Mouse (Mus musculus) left cerebral cortex, postnatal 14 days (tissue): ENCODE data around the gene Tmem39b. TPM values are rescaled to one million over a fixed set of nuclear protein-coding genes. Genes with fewer than 3 reads are reported as not detected.
"Not testable (repeated sequence)": the region's sequence is repeated elsewhere in the genome, so short reads cannot be mapped to it uniquely, and the experiment has no call there.

ENCODE experiments used
- DNase-seq, 2 experiments: peaks; one replicate each; pipeline ENCODE4 v3.0.0; 2021 to 2022; ENCODE audit warnings: low spot score in 2 of 2, mixed read lengths in 1 of 2
- intact Hi-C: fragments of 180-260 bp; cut with DNase I; formaldehyde crosslinking; loops from one replicate; pipeline ENCODE4 v1.15.1; 2025
- long read RNA-seq, 2 experiments: library from polyadenylated mRNA; stranded (forward); transcript quantifications; one replicate each; pipeline ENCODE4 v2.0.0; 2021
- total RNA-seq, 2 experiments: library from RNA; stranded (reverse); gene quantifications; 2 replicates each; pipeline ENCODE4 v1.2.3; 2021

Tmem39b gene
- total RNA-seq, result 10 to 100 TPM; 12.6 to 15.3 TPM
- long read RNA-seq, experiment 1, partial matches to known transcripts, result 0 of 1 reads
- long read RNA-seq, experiment 1, other reads (novel, unspliced or antisense), result 0 of 1 reads
- long read RNA-seq, experiment 2, partial matches to known transcripts, result 1 of 2 reads
- long read RNA-seq, experiment 2, other reads (novel, unspliced or antisense), result 0 of 2 reads

DNA sequence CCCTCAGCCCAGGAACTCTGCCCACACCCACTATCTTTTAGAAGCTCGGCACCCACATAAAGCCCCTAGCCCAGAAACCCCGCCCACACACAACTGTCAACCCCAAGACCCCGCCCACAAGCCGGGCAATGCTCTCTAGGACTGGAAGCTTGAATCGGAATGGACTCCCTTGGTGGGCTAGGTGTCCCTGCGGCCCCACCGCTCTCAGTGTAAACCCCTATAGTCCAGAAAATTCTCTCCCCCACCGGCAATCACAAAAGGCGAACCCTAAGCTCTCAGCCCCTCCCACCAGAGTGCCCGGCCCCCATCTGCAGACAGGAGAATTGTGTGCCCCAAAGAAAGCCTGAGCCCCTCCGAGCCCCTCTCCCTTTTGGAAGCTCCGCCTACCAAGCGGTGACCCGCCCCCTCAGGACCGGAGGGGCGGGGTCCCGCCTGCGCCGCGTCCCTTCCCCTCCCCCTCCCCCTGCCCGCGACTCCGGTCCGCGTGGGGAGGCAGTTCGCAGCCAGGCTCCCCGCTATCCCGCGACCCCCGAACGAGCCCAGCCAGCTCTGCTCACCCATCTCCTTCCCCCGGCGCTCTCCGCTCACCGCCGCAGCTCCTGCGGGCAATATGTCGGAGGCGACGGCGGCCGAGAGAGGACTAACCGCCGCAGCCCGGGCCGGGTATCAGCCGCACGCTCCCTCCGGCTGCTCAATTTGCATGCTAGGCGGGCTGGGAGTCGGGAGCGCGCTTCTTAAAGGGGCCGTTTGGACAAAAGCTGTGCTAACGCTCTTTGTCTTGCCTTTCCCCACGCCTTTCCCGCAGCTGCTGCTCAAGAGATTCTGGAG is at the start of gene Tmem39b:
Gene Tmem39b (minus strand): TSS at position 681 of the 828 bp plus-strand sequence.
- DNase-seq, result peak; percentile 89 to 91
- intact Hi-C loops, result loop anchor here (2.0 kb wide), 1 partner anchor 24 kb away; the partner anchor contains the start of gene Kpna6

DNA sequence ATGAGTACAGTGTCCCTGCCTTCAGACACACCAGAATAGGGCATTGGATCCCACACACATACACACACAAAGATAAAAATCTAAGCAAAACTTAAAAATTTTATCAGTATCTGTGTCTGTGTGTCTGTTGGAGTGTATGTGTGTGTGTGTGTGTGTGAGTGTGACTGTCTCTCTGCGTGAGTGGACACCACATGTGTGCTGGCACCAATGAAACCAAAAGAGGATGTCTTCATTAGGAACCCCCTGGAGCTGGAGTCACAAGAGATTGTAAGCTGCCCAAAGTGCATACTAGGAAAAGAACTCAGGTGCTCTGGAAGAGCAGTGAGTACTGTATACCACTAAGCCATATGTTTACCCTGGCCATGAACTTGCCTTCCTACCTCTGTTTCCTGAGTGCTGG is 49.5 kb upstream of the Tmem39b start:
- intact Hi-C loops, result no loop called here
- no peak for DNase-seq

DNA sequence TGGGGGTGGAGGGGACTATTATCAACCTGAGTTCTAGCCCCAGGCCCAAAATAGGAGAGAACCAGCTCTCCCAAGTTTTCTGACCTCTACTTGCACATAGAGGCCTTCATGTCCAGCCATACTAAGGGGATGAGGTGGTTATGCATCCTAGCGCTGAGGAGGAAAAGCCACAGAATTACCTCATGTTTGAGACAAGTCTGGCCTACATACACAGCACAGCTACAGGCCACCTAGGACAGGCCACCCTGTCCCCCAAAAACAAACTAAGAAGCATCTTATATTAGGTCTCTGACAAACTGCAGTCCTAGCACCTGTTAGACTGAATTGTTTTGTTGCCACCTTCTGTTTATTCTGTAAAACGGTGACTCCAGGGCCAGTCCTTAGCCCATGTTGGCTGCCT is 46.9 kb upstream of the Tmem39b start:
- no peak for DNase-seq
- intact Hi-C loops, result loop anchor here (5.0 kb wide), 1 partner anchor 41 kb away; no protein-coding TSS in a partner anchor

DNA sequence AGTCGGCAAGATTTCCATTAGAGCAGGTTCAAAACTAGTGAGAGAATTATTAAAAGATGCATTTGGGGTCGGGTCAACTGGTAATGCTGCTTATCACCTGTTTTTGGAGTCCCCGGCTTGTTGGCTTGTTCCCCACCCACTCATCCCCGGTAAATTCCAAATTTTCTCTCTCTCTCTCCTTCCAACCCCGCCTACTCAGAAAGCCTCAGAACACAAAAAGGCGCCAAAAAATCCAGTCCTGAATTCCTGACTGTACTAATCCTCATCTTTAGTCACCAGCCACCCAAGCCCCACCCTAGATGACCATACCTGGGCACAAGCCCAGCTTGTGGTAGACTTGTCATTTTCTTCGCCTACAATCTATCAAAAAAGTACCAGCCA is 46.4 kb upstream of the Tmem39b start:
- DNase-seq, result peak in 1 of 2 experiments; percentile 22
- intact Hi-C loops, result loop anchor here (5.0 kb wide), 1 partner anchor 41 kb away; no protein-coding TSS in a partner anchor

DNA sequence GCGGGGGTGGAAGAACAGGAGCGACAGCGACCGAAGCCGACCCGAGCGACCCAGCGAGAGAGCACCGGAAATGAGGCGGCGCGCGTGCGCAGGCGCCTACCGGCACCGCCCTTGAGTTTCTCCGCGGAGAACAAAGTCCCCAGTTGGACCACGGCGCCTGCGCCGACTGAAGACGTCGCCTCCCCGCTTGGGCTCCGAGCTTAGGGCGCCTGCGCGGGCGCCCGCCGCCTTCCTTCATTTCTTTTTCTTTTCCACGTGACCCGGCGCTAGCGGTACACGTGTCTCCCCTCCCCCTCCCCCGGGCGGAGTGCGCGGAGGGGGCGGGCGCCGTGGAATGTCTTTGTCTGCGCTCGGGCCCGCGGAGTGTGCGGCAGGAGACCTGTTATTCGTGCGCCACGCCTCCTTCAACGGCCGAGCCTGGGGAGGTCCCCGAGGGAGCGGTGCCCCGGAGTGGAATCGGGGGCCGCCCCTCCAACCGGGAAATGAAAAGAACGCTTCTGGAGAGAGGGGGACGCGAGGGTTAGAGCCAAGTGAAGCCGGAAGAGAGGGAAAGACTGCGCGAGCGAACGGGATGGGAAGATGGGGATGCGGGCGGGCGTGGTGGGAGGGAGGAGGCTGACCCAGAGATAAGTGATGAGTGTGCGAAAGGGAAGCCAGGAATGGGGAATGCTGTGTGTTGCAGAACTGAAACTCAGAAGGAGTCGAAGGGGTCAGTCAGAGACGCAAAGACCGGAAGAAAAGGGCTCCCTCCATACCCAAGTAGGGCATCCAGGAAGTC is 45.8 kb upstream of the Tmem39b start, which contains the start of gene Khdrbs1:
Gene Khdrbs1 (minus strand): TSS at position 72 of the 778 bp plus-strand sequence.
- intact Hi-C loops, result loop anchor here (5.0 kb wide), 1 partner anchor 40 kb away; no protein-coding TSS in a partner anchor
- DNase-seq, result peak; percentile 97

DNA sequence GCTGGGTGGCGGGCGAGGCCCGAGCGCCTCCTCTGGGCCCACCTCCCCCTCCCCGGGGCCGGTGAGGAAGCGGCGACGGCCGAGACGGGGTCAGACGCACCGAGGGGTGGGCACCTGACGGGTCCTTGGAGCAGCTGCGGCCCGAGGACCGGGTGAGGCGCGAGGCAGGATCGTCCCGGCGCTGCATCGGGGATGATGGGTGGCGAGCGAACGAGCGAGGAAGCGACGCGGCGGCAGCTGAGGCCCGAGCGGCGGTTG is 45.3 kb upstream of the Tmem39b start:
- no peak for DNase-seq
- intact Hi-C loops, result loop anchor here (5.0 kb wide), 1 partner anchor 40 kb away; no protein-coding TSS in a partner anchor

DNA sequence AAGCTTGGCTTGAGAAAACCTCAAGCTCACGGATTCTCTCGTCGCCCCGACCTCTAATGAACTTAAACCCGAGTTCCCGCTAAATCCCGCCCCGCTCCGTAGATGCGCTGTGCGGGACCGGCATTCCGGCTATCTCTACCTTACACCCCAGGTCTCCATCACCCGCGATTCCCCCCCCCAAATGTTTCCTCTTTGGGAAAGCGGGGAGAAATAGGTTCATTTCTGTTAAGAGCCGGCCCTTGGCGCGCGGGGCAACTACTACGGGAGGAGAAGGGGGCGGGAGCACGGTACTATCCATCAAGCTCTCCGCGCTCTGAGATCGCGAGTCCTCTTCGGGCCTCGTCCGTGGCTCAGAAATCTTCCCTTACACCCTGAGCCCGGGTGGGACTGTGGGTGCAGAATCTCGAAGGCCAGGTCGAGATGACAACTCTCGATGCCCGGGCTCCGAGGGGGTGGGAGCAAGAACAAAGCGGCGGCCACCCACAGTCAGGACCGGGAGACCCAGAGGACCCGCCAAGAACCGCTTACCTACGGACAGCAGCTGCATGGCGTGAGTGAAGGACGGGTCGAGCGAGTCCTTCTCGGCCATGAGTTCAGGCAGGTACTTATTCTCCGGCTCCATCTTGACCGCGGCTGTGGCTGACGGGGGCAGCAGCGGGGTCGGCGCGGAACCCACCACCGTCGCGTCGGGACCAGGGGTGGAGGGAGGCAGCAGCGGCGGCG is 44.8 kb upstream of the Tmem39b start:
- peak; percentile 26 to 39 for DNase-seq
- intact Hi-C loops, result loop anchor here (5.0 kb wide), 1 partner anchor 39 kb away; no protein-coding TSS in a partner anchor

DNA sequence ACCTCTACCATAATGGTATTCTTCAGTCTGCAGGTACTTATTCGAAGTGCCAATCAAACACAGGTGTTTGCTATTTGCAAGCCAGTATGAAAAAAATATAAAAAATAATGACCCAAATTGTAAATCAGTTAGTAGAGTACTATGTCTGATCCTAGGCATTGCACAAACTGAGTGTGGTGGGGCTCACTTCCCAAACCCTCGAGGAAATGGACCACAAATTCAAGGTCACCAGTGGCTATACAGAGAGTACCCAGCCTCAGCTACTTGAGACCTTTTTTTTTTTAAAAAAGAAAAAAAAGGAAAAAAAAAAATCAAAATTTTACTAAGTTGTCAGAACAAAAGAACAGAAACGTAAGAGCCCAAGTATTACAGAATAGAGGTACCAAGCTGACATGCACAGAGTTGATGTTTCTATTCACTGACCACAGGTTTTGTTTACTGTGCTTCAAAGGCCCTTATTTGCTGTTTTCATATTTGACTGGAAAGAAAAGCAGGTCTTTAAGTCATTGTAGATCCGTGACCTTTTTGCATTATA is 42.5 kb upstream of the Tmem39b start:
- no peak for DNase-seq
- intact Hi-C loops, result no loop called here

DNA sequence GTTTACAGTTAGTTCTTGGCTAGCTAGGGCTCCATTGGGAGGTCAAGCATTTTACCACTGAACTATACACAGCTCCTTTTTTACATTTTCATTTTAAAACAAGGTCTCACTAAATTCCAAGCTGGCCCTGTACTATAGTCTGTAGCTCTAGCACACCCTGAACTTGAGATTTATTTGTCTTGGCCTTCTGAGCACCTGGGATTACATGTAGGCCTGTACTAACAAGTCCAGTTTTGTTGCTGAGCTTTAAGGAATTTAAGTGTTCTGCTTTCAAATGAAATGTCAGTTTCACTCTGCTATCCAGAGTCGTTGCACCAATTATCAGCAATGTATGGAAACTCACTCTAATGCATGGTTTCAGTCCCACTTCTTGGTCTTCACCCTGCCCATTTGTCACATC is 39.5 kb upstream of the Tmem39b start:
- intact Hi-C loops, result no loop called here
- DNase-seq, result no peak

DNA sequence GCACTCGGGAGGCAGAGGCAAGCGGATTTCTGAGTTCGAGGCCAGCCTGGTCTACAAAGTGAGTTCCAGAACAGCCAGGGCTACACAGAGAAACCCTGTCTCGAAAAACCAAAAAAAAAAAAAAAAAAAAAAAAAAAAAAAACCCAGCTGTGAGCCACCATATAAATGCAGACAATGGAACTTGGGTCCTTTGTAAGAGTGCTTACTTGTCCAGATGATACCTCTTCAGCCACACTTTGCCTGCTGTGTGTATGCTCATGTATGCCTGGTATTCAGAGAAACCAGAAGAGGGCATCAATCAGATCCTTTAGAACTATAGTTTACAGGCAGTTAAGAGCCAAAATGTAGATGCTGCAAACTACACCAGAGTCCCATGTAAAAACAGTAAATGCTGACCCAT is 38.8 kb upstream of the Tmem39b start:
- DNase-seq, intact Hi-C loops: not testable (repeated sequence)

DNA sequence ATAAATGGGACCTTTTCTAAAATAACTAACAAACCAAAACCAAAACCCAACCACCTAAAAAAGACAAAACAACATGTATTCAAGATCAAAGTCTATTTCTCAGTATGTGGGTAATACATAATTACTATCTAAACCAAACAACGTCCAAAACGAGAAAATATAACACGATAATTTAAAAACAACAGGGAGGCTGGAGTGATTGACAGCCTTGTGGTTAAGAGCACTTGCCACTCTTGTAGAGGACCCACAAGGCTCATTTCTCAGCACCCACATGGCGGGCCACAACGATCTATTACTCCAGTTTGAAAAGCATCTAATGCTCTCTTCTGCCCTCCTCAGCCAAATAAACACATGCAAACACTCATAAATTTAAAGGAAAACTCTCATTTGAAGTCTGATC is 34.8 kb upstream of the Tmem39b start:
- no peak for DNase-seq
- intact Hi-C loops, result no loop called here

DNA sequence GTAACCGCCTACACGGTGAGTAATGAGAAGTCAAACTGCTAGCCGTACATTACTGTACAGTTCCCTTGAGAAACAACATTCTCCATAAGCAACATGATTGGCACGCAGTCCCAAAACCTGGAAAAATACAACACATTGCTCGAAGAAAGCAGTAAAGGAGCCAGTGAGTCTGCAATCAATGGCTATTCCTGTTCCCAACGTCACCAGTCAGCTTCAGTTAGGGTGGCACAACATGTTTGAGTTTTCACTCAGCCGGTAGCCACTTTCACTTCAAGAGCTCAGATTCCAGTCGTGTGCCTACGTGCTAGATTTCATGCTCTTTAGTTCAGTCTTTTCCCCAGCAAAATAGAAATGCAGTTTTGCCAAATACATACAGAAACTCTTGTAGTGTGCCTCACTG is 19.7 kb upstream of the Tmem39b start:
- intact Hi-C loops, result no loop called here
- DNase-seq, result no peak

DNA sequence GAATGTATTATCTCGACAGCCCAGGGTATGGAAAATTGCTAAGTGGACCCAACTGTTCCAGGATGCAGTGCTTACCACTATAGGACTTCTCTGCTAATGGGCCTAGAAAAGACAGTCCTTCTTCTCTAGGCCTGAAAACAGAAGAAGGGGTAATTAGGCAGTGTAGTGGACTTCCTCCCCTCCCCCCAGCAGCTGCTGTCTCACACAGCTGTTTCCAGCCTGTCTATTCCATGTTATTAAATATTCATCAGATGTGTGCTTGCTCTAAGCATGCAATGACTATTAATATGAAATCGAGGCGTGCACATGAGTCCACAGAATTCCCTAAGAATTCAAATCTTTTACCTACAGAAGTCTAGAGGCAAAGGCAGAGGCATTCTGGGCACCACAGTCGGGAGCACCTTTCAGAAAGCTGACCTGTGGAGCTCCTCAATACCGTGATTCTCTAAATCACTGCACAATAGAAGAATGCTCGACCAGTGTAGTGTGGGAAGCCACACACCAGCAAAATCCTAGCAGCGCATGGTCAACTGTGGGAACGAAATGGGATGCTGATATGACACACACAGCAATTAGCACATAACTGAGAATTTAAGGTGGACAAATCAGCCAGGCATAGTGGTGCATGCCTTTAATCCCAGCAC is 13.0 kb upstream of the Tmem39b start:
- intact Hi-C loops, result no loop called here
- DNase-seq, result peak in 1 of 2 experiments; percentile 65

DNA sequence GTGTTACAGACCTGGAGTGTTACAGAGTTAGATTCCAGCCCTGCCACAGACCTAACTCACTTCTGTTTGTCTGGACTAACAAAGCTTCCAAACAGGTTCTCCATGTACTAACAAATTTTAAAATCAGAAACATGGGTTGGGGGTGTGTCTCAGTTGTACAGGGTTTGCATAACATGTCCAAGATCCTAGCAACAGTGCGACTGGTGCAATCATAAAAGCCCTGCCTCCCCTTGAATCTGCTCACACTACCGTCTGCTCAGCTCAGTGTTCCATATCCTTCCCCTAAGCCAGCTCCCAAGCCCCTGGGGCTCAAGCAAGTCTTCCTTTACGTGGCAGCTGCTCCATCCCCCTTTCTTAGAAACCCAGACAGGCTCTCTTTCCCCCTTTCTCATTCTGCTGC is 10.1 kb upstream of the Tmem39b start:
- no peak for DNase-seq
- intact Hi-C loops, result no loop called here

DNA sequence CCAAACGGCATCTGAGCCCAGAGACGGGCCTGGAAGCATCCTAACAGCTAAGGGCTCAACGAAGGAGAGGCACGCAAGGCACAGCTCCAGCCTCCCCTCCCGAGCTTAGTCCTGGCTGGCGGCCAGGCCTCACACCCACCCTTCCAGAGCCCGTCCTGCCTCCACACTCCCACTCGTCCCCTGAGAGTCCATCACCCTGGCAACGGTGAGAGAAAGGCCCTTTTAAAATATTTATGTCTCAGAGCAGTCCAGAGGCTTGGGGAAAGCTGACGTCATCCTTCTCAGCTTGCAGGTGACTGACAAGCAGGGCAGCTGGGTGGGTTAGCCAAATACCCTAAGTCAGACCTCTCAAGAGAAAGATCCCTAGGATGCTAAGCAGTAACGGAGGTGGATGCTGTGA is 5.8 kb upstream of the Tmem39b start:
- intact Hi-C loops, result loop anchor here (5.0 kb wide), 3 partner anchors 40 to 225 kb away; partner anchors contain the start of genes Khdrbs1 and Spocd1
- DNase-seq, result peak; percentile 82 to 88

DNA sequence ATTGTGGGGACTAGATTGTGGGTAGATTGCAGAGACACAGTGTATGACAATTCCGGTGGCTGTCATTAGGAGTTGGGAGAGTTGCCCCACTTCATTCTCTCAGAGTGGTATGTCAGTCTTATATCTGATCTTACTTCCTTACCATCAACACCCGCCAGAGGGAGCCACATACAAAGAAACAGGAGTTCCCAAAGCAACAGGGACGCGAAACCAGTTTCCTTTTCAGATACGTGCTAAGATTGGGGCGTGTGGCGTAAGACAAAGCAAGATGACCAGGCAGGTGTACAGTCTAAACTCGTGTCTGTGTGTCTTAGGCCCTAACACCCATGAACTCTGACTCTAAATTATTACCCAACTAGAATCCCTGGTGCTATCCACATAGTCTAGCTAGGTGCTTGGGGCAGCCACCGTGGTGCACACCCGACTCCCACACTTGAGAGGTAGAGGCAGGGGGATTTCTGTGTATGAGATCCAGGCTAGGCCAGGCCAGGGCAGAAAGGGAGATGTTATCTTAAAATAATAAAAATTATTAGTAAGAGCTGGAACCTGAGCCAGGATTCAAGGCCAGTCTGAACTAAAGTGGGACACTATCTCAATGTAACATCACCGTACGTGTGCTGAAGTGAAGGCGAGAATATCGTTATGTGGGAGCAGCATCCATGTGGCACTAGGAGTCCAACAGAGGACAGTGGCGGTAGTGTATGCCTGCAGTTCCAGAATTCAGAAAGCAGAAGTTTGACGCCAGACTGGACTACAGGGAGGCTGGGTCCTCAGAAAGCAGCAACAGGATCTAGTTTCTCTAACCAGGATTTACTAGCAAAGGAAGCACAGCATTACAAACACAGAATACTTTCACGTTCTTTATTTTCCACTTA is 5.1 kb upstream of the Tmem39b start:
- intact Hi-C loops, result loop anchor here (5.0 kb wide), 3 partner anchors 41 to 226 kb away; partner anchors contain the start of genes Khdrbs1 and Spocd1
- peak; percentile 95 for DNase-seq

DNA sequence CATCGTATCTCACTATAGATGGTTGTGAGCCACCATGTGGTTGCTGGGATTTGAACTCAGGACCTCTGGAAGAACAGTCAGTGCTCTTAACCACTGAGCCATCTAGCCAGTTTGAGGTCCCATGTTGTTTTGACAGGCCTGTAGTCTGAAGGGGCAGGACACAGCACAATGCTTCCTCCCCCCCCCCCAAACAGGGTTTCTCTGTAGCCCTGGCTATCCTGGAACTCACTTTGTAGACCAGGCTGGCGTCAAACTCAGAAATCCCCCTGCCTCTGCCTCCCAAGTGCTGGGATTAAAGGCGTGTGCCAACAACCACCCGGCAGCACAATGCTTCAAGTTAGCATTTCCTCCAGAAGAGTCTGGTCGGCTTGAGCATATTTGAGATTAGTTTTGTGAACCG is 4.0 kb upstream of the Tmem39b start:
- not testable (repeated sequence) for DNase-seq
- intact Hi-C loops, result loop anchor here (5.0 kb wide), 3 partner anchors 42 to 227 kb away; partner anchors contain the start of genes Khdrbs1 and Spocd1
